Mouse (Mus musculus) right cerebral cortex, adult 2 months (tissue): ENCODE data around the gene Mrps27.

Source experiments
- DNase-seq, 2 experiments: peaks; one replicate each; pipeline ENCODE4 v3.0.0; 2021 to 2022; ENCODE audit warnings: low spot score in 2 of 2

Mrps27 gene

GRCm38 (mm10) chr13:99351596-99351995 lies 7.0 kb downstream of the Mrps27 start:
- no peak for DNase-seq

- peak; percentile 95 to 97 for DNase-seq
Measured at GRCm38 (mm10) chr13:99352758-99353489, 8.3 kb downstream of the Mrps27 start.

DNA sequence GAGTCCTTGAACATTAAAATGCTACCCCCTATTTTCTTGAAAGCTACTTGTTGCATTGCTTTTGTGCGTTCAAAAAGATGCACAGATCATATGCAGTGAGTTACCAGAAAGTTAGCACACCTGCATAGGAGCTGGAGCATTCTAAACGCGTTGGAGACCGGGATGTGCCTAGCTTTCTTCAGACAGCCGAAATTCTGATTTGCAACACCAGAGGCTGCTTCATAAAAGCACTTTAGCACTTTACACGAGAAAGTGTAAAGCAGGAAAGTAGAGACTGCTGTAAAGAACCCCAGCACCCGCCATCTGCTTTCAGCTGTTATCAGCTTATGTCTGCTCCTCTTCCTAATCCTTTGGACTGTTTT lies 8.9 kb downstream of the Mrps27 start:
- no peak for DNase-seq

DNA sequence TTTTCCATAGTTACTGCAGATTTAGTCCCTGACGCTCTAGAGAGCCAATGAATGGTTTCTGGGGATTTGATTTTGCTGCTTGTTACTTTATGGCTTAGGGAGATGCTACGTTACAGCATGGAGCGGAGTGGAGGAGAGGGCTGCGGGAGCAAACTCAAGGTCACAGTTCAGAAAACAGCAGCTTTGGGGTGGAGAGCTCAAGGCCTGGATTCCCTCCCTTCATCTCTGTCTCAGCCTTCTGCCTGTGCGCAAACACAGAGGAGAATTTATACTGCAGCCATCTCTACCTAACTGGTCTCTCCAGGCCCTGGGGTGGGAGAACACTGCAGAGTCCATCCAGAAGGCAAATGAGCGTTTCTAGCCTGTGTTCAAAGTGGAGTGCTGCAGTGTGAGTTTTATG lies 10.5 kb downstream of the Mrps27 start:
- no peak for DNase-seq

- DNase-seq = no peak
Measured at GRCm38 (mm10) chr13:99355861-99356260, 11.3 kb downstream of the Mrps27 start.

DNA sequence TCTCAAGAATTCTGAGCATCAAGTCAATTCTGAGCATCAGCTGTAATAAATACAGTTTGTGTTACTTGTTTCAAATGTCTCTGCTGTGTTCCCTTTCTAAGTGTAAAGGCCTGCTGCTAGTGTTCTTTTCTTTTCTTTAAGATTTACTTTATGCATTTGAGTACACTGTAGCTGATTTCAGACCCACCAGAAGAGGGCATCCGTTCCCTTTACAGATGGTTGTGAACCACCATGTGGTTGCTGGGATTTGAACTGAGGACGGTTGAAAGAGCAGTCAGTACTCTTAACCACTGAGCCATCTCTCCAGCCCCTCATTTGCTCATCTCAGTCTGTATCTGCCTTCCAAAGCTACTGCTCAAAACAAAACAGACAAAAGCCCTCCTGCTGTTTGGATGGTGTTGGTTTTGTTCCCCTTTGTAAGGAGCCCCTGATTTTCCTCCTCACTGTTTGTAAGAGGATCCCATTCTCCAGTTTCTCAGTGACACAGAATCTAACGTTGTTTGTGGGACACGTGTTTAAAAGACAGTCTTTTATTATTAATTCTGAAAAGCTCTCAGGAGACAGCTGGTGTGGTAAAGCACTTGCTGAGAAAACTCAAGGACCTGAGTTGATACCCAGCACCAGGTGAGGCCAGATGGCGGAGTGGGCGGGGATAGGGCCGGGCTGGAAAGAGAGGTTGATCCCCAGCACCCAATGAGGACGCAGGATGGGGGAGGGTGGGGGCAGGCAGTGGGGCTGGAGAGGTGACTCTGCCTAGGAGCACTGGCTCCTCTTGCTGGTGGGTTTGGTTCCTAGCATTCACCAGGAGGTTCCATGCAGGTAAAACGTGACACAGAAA lies 12.1 kb downstream of the Mrps27 start:
- DNase-seq = no peak

DNA sequence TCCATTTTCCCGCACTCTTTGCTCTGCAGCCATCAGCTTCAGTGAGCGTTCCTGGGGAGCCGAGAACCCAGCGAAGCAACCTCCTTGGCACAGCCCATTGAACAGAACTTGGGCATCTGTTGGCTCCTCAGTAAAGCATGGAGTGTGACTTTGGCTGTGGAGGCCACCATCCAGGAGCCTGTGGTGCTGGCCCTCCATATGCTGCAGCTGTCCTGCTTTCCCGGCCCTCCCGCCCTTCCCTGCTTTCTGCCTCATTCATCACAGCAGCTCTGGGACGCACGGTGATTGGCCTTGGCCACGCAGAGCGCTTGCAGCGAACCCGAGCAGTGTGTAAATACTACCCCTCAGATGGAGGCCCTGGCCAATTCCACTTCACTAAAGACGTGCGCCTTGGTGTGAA lies 14.3 kb downstream of the Mrps27 start:
- DNase-seq = no peak

DNA sequence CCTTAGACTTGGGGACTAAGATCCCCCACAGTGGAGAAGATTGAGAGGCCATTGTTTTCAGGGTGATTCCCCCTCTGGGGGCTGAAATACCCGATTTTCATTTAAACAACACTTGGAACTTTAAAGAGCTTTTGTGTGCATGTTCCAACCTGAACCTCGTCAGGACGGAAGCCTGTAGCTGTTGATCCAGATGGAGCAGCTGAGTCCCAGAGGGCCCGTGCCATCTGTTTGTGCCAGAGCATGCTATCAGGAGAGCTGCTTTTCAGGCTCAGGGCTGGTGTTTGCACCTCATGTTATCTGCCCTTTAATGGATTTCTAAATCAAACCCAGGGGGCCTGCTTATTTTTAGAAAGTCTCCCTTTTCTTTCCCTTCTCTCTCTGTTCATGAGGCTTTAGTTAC lies 19.3 kb downstream of the Mrps27 start:
- DNase-seq = no peak

DNA sequence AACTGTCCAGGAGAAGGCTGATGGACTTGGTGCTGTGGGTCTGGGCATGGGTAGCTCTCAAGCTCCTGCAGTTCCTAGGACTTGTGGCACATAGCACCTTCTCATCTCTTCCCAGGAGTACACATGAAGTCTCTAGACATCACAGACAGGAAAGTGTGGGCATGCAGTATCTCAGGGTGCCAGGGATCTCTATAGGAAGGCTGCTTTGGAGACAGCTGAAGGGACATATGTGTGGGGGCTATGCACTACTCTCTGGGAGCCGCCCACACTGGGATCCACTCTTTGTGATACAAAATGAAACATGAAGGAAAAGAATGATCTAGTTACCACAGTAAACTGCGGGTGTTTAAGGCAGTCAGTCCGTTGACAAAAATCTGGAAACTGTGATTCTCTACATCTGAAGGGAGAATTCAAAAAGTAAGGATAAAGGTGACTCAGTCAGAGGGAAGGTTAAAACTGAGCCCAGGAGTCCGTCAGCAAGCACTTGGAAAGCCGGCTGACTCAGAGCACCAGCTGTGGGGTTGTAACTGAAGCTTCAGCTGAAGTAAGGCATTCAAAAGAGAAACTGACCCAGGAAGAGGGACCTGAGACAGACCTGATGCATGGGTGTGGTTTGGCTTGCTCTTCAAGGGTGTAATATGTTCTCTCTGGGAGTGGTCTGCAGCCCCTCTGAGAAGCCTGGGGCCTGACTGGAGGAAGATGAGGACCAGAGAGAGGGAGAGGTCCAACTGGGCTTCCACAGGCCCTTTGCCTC lies 22.0 kb downstream of the Mrps27 start:
- peak; percentile 90 to 91 for DNase-seq

GRCm38 (mm10) chr13:99367554-99368174 lies 23.1 kb downstream of the Mrps27 start:
- no peak for DNase-seq

DNA sequence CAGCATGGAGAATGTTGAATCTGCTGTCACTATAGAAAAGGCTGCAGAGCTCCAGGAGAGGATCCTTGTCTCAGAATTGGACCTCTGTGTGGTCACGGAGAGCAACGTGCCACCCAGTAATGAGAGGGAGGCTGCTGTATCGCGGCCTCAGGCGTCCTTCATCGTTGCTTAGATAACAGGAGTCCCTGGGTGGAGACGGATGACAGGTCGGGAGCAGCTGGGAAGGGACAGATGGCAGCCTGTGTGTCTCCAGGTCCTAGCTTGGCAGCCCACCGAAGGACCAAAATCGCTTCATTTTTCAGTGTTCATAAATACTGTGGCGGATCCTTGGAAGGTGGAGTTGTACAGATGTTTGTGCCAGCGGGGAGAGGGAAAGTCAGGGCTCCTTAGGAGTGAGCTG lies 24.5 kb downstream of the Mrps27 start:
- no peak for DNase-seq

DNA sequence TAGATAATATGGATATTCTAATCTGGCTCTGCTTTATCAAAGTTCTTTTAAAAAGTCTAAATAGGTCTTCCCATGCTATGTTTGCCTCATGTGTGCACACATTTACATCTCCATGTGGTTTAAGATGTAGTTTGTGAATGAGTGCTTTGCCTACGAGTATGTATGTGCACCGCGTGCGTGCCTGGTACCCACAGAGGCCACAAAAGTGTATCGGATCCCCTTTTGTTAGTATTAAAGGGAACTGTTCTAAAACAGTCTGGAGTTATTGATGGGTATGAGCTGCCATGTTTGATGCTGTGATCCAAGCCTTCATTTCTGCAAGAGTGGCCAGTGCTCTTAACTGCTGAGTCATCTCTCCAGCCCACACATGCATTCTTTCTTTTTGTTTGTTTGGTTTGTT lies 26.7 kb downstream of the Mrps27 start:
- no peak for DNase-seq

GRCm38 (mm10) chr13:99373684-99374083 lies 29.1 kb downstream of the Mrps27 start:
- no peak for DNase-seq

DNA sequence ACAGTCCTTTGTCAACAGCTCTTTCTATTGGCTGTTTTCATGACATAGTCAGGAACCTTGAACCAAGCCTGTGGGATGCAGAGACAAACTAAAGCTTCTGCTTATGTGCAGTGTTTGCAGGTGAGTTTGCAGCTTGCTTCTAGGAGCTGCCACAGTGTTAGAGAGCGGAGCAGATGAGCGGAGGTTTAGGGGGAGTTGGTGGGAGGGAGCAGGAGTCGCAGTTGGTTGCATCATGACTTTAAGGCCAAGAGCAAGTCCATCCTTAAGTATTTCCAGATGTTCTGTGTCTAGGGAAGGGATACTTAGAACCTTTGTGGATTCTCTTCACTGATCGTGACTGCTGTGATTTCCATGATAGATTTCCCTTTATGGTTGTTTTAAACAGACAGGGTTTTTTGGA lies 29.6 kb downstream of the Mrps27 start:
- no peak for DNase-seq

DNA sequence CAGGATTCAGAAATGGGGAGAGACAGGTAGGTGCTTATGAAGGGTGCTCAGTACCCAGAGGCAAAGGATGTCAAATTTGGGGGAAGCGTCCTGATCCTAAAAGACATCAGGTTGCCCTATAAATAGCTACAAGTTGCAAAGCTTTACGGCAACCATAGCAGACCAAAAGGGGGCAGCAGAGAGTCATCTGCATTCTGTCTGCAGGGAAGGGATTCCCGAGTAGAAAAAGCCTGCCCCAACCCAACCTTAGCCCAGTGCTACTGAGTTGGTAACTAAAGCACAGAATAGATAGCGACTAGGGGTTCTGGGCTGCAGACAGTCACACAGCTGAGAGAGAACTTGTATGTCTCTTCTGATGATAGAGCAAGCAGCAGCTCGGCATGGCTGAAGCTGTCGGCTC lies 31.0 kb downstream of the Mrps27 start:
- peak; percentile 87 to 89 for DNase-seq

- DNase-seq = no peak
Measured at GRCm38 (mm10) chr13:99377055-99377454, 32.5 kb downstream of the Mrps27 start.

- DNase-seq = no peak
Measured at GRCm38 (mm10) chr13:99378223-99378622, 33.6 kb downstream of the Mrps27 start.

- DNase-seq = no peak
Measured at GRCm38 (mm10) chr13:99382373-99382772, 37.8 kb downstream of the Mrps27 start.

DNA sequence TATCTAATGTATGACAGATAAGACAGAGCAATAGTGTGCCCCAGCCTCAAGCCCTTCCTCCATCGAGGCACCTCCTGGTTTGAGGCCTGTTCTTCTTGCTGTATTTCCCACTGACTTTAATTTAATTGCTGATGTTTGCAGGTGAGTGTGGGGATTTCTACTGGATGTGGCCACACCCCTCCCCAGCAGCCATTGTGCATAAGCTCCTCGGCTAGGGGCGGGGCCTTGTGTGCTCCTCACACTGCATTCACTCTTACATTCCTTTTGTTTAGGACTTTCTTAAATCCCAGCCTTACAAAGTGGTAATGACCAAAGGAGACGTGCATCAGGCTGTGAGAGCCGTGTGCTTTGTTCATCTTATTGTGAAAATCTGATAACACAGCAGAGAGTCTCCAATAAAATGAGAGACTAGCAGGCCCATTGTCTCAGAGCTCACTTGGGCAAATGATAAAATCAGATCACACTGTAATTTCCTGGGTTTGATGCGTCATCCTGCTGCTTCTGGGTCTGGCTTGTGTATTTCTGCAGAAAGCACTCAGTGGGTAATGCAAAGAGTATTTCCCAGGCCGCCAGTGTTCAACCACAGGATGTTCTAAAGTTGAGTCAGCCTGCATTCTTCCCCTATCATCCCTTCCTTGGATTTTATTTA lies 40.1 kb downstream of the Mrps27 start:
- DNase-seq = no peak

DNA sequence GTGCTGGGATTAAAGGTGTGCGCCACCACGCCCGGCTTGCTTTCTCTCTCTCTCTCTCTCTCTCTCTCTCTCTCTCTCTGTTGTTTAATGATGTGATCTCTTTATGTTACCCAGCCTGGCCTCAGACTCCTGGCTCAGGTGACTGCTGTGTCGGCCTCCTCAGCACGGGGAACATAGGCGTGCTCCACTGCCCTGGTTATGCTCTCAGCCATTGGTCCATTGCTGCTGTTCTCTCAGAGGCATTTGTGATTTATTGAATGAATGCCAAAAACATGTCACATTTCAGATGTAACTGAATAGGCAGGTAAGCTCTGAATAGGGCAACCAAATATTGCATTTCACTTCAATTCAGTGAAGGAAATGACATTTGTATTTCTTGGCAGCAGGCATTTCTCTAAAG lies 41.3 kb downstream of the Mrps27 start:
- no peak for DNase-seq

DNA sequence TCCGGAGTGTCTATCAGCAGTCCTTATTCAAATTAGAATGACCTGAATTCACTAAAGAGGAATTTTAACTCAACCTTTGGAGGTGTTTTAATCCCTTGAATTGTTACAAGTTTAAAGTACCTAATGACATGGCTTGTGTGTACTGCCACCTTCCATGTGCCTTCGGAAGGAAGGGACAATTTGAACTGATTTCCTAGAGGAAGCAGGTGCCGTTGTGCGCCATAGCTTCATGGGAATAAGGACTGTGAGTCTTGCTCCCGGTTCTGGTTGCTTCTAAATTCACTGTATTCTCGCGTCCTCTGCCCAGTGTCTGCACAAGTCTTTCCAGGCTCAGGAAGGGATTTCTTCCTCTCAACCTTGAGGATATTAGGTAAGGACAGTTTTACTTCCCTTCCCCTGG lies 41.8 kb downstream of the Mrps27 start:
- DNase-seq = no peak
